Mouse (Mus musculus): ENCODE data around the gene Tex12.

Tex12 gene

DNA sequence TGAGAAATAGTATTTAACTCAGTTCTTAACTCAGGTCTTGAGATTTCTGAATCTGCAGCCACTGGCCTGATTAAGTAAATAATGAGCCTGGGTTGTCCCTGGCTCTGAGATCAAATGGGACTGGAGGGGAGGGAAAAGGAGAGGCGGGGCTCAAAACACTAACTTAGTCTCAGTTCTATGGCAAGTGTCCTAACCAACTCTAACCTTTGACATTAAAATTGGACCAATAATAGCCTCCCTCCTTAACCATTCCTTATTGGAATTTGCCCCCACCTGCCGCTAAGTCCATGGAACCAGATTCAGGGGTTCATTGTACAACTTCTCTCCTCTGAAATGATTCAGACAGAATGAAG lies 6.1 kb downstream of the Tex12 start, which contains the start of gene Bco2:
TSS of gene Bco2 (minus strand) at position 88 of the 353 bp plus-strand sequence.
- no peak for DNase-seq (ENCODE audit: low spot score)

DNA sequence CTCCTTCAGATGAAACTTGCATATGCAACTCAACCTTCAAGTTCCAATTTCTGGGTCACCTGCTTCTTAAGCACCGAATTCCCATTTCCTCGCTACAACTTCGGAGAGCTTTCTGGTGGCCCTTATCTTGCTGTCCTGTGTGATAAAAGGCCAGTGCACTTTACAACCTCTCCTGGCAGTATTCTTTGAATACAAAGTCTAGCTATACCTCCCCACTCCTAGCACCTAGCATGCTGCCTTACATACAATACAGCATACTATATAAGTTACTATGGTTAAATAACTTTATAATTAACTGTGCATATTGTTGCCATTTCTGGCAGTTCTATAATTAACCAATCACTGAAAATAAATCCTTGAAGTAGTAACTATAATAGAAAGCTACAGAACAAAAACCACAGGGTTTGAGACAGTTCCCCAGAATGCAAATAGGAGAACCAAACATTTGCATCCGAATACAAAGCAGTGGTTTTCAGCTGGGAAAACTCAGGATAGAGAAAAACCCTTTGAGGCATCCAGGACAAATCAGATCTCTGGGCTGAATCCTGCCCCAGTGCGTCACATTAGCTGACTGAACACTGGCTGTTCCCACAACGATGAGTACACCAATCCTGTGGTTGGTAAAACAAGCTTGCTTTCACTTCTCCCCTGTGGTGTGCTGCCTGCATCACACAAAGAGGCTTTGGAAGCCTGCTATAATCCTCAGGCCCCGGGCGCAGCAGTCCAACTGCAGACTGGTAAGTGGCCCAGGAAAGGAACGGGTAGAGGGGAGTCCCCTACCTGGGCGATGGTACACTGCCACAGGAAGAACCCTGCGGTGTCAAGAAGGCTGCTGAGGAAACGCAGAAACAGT lies 6.7 kb downstream of the Tex12 start, which contains the start of gene Il18:
TSS of gene Il18 (plus strand) at position 587 of the 853 bp plus-strand sequence.
- peak; percentile 45 for DNase-seq (ENCODE audit: low spot score)

DNA sequence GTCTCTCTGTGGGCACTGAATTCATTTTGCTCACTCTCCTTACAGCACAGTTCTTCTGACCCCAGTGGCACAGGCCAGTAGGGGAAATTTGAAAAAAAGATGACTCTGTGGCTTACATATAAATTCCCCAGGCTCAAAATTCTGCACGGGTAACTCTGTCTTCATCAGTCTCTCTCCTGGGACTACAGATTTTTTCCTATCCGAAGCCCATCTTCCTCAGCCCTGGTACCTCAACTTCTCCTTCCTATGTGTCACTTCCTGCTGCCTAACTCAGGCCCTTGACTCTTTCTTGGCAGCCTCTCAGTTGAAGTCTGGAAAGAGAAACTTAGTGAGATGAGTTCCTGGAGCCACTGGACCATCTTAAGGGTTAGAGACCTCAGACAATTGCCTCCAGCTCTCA lies 7.6 kb downstream of the Tex12 start:
- DNase-seq (ENCODE audit: low spot score): no peak

DNA sequence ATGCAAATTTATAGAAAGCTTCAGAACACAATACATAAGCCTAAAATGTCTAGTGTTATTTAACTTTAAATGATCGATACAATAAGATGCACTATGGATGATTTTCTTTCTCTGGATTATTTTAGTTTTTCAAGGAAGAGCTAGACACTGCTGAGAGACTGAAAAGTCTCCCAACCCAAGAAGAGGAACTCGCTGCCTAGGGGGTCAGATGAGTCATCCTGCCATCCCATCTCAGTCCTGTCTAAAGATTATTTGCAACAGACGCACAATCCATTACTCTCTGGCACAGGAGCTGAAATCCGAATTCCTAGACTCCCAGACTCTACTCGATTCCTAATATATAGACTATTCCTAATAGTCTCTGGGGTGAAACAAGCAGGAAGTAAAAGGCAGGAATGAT lies 8.9 kb downstream of the Tex12 start:
- DNase-seq (ENCODE audit: low spot score): no peak

DNA sequence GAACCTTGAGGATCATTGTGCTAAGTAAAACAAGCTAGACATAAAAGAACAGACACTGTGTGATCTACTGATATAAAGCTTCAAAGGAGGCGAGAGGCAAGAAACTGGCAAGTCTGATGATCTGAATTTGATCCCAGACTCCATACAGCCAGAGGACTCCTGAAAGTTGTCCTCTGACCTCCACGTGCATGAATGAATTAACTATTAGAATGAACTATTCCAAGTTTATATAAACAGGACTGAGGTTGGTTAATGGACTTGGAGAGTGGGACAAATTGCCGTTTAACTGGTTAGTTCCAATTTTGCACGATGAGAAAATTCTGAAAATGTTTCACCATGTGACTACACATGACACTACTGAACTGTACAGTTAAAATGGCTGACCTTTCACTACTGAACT lies 12.2 kb downstream of the Tex12 start:
- no peak for DNase-seq (ENCODE audit: low spot score)

DNA sequence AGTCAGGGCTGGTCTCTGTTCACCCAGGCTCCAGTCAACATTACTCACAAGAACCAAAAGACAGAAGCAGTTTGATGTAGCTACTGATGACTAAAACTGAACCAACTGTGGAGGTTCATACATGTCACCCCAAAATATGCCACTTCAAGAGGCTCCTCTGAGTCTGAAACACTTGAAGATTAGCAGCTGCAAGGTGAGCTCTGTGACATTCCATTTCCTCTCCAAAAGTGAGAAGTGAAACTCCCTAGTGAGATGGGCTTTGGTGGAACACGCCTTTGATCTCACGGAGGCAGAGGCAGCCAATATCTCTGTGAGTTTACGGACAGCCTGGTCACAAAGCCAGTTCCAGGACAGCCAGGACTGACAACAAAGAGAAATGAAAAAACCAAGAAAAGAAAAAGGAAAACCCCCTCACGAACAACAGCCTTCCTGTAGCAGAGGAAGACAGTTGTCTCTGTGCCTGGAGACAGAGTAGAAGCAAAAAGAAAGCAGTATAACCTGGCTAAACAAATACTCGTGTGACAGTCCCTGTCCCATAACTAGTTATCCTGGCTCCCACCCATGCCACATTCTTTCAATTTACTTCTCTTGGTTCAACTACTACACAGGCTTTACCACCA lies 13.2 kb downstream of the Tex12 start:
- DNase-seq (ENCODE audit: low spot score): no peak

DNA sequence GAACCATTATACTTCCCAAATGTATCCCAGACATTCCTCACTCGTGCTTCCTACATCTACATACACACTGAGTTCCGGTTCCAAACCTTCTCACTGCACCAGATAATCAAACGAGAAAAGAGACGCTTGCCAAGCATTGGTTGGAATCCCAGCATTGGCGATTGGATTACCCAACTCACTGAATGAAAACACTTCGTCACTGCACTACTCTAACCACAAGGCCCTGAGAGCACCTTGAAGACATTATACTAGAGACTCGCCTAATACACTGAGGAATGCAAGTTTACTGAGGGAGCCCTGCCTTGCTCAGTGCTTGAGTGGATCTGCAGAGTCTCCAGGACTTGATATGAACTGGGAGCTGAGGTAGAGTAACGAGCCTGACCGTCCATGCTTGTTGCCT lies 18.7 kb downstream of the Tex12 start:
- no peak for DNase-seq (ENCODE audit: low spot score)

DNA sequence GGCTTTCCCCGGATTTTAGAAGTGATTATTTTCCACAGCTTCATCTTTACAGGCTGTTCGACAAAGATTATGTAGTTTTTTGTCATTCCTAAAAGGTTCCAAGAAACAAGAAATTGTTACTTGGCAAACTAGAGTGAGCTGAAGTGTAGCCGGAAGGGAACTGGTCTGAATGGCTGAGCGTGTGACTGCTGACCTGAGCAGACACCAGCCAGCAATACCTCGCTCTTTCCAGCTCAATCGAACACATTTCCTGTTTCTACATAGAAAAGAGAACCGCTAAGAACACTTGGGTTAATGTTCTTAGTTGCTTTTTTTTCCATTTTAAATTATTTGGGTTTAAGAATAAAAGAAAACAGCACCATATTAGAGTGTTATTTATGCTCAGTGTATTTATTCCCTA lies 21.0 kb downstream of the Tex12 start:
- DNase-seq (ENCODE audit: low spot score): no peak

DNA sequence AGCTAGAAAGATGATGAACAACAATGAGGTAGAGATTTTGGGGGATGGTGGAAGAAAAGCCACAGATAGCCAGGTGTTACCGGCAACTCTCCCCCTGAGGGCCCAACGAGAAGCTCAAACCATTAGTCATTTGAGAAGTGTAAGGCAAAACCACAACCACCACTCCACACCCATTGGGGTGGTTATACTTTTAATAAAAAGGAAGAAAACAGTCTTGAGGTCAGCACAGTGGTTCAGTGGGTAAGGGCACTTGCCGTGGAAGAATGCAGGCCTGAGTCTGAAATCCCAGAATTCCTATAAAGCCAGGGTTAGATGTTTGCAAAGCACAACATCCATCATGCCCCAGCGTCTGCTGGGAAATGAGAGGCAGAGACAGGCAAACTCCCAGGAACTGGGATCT lies 23.8 kb downstream of the Tex12 start:
- DNase-seq (ENCODE audit: low spot score): no peak

DNA sequence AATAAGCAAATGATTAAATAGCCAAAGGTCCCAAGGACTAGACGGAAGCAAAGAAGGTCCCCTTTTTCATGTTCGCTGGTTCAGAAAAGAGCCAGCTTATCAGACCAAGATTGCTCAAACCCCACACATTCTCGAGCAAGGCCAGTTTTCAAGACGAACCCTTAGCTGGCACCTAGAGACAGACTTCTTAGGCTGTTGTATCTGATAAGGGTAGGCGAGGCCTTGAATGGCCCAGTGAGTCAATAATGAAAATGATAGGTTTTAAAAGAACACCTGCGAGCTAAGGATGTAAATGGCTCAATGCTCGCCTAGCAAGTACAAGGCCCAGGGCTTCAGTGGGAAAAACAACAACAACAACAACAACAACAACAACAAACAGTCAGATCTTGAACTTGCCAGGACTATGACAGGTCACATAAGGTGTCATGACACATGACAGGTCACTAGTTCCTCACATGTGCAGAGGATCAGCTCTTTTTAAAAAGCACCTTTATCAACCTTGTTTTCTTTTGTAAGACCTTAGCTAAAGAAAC lies 24.5 kb downstream of the Tex12 start:
- DNase-seq (ENCODE audit: low spot score): no peak

DNA sequence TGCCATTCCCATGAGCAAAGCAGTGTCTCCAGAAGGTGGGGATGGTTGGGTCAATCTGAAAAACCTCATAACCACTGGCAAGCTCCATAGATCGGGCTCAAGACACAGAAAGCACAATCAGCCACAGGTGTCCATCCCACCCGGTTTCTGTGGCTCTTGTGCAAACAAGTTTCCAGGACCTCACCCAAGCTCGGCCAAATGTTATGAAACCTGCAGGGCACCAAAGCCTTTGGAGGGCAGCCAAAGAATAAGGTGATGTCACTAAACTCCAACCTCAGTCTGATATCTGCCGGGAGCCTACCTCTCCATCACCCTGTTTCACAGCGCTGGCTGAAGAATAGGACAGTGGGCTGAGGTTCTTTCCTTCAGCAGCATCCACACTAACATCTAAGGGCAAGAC lies 25.2 kb downstream of the Tex12 start:
- DNase-seq (ENCODE audit: low spot score): peak; percentile 53

DNA sequence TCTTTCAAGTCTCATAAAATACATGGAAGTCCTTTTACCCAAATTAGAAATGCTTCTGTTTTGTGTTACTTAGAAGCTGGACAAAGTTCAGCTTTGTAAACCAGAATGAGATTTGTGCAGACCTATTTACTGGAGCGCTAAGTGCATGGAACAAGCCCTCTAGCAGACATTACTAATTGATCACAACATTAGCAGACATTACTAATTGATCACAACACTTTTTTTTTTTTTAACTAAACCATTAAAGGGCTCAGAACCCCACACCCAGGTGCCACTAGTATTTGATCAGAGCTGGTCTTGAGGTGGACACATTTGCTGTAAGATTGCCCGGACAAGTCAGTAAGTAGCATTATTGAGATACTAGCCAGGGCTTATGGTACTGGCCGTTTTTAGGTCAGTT lies 27.3 kb downstream of the Tex12 start:
- DNase-seq (ENCODE audit: low spot score): no peak

DNA sequence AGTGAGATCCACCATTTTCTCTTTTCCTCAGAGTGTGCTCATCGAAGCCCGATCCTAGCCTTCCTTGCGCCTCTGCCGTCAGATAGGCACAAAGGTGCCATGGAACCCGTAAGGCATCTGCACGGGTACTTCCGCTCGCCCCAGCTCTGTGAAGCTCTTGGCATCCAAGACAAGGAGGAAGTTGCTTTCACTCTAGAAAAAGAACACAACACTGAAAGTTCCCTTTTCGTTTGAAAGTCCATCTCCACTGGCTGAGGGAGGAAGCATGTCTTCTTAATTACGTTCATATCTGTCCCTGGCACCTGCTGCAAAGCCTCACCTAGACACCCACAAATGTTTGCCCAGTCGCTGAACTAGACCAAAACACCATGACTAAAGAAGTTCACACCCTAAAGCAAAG lies 27.8 kb downstream of the Tex12 start:
- DNase-seq (ENCODE audit: low spot score): peak; percentile 53

DNA sequence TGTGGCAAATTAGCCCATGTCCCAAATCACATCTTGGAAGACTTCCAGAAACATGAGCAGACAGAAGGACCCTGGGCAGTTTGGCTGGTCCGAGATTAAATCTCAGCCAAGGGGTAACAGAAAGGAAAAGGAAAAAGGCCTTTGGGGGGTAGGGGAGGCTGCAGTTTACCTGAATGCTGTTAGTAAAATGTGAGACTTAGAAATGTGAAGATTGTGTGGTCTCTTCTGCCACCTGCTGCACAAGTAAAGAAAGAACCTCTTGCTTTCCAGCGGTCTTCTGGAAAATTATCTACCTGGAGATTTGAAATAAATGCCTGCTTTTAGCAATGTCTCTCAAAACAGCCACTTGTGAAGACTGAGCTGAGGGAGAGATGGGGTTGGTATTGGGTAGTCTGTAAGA lies 30.2 kb downstream of the Tex12 start:
- no peak for DNase-seq (ENCODE audit: low spot score)

DNA sequence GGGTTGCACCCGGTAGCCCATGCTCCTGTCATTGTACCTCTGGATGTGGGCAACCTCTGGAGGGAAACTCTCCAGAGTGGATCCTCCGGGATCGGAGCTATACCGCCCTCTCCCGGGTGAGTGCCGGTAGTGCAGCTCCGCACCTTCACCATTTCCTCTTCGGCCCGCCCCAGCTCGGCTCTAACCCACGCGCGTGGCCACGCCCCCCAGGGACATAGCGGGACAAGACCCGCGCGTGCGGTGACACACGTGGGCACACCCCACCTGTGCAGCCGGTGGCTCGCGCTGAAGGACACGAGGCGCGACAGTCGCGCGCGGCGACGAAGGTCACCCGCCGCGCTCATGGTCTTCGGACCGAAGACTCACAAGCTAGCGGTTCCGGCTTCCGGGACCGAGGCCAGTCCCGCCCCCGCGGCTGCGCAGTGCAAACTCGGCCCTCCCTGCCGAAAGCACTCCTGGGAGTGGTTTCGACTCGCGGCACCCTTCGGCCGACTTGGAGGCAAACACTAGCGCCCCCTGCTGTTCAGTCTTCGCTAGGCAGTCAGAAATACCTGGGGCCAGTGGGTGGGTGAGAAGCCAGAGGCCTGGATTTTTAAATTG lies 32.7 kb downstream of the Tex12 start, which contains the start of gene Pts:
TSS of gene Pts (minus strand) at position 432 of the 600 bp plus-strand sequence.
- DNase-seq (ENCODE audit: low spot score): peak; percentile 98

DNA sequence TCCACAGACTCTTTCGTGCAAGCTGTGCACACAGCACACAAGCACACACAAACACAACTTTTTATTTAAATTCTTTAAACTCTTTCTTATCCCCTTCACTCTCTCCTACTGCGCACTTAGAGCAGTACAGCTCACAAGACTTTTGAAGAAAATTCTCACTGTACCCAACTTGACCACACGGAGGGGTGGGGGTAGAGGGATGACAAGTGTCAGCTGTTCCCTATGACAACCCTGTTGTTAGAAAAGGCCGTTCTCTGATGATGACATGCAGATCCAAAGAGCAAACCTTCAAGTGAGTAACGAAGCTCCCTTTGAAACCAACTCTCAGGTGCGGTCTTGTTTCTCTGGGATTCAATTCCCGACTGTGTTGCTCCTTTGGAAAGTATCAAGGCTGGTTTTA lies 33.3 kb downstream of the Tex12 start:
- DNase-seq (ENCODE audit: low spot score): no peak

DNA sequence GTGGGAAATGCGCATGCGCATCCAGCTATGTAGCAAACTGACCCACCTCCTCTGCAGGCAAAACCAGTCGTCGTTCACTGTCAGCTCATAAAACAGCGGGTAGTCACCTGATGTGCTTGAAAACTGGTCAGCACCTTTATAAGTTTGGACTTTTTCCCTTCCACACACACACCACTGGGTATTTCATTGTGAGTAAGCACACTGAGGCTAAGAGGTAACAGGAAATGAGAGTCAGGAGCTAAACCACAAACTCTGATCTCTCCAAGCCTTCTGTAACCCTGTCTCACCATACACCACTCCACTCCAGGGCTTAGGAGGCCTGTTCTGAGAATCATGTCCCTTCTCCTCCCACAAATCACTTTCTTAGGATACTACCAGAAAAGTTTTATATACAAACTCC lies 35.5 kb downstream of the Tex12 start:
- no peak for DNase-seq (ENCODE audit: low spot score)

DNA sequence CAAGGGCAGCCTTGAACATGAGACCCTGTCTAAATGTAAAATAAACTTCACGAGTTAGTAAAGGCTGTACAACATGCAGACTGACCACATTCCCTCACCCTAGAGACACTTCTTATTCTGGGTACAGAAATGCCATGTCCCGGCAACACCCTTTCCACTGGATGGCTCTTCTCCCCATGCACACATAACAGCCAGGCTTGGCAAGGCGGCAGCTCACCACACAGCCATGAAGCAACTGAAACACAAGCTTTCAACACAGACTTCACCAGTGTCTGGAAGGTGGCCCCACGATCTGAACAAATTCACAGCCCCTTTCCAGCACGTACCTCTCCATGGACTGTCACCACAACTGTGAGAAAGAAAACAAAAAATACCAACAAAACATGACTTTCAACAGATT lies 36.2 kb downstream of the Tex12 start:
- no peak for DNase-seq (ENCODE audit: low spot score)

DNA sequence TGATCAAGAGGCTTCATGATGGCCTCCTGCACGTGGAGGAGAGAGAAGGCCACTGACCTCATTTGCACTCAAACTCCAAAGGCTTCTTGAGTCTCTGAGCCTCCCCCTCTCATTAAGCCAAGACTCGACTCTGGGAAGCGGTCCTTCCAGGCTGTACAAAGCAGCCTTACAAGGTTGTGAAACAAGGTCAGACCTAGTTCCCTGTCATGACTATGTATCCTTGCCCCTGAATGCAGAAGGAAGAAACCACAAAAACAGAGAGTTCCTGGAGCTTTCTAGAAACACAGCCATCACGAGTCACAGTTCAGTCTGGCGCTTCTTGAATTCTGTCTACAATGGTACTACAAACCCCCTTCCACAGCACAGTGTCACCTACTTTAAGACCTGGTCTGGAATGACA lies 38.6 kb downstream of the Tex12 start:
- DNase-seq (ENCODE audit: low spot score): no peak

DNA sequence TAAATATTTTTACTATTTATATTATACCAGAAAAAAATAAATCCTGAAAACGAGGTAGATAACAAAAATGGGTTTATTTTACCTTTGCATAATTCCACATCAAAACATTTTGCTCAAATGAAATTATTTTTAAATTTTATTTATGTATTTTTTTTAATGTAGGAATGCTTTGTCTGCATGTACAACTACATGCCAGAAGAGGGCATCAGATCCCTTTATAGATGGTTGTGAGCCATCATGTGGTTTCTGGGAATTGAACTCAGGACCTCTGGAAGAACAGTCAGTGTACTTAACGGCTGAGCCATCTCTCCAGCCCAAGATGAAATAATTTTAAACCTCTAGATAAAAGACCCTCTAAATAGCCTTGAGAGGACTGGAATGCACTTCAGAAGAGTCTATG lies 39.6 kb downstream of the Tex12 start:
- no peak for DNase-seq (ENCODE audit: low spot score)

DNA sequence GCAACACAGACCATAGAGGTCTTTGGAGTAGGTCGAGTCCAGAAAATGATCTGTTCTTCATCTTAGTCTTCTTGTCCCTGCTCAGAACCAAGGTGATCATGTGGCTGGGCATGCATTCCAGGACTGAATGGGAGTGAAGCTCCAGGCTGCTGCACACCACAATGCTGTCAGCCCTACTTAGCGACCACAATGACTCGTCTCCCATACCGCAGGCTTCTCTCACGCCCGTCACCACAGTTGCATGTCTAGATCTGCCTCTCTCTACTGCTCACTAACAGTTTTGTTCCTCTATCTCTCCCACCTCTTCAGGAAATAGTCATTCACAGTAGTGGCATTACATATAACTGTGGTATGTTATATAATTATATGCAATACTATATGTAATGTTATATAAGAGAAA lies 40.4 kb downstream of the Tex12 start:
- no peak for DNase-seq (ENCODE audit: low spot score)

DNA sequence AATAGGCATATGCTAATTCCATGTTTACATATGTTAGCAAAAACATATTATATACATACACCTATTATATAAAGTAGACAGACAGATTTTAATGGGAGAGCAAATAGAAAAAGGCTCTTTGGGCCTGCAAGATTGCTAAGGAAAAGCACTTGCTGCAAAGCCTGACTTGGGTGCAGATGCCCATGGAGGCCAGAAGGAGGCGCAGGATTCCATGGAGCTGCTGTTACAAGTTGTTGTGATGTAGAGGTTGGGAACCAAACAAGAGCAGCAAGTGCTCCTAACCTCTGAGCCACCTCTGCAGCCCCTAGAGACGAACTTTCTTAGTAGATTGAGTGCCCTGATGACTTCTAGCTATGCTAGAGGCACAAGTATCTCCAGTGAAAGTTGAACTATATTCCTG lies 42.3 kb downstream of the Tex12 start:
- no peak for DNase-seq (ENCODE audit: low spot score)

DNA sequence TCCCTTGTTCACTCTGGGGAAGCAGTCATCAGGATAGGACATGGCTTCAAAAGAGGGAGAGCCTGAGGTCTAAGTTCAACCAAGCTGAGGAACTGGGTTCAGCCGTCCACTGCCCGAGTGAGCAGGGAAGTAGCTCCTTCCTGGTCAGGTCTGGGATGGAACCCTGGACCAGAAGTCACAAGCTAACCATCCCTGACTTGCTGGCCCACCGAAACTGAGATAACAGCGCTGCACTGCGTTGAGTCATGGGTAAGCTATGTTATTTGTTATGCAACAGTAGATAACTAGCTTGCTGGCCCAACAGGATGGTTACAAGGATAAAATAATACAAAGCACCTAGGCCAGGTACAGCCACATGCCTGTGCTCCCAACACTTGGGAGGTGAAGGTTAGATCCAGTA lies 45.7 kb downstream of the Tex12 start:
- DNase-seq (ENCODE audit: low spot score): no peak
